Mouse (Mus musculus) ES-E14 (cell line): ENCODE measurements at regions not wholly inside any gene's neighbourhood (a gene's known extent, or its start where the extent isn't known, plus 50 kb on each side); places are given as distances from the start of the nearest gene placed in this dataset.

ENCODE experiments used
- CHD2 ChIP-seq: IDR thresholded peaks from 2 replicates; pipeline ENCODE4 v1.6.1; 2014; ENCODE audit warnings: mild to moderate bottlenecking, low read depth, low read length, inconsistent platforms
- HCFC1 ChIP-seq: IDR thresholded peaks from 2 replicates; pipeline ENCODE4 v1.6.1; 2012; ENCODE audit warnings: low read length, inconsistent platforms, borderline replicate concordance; ENCODE audit not compliant: insufficient read depth
- ZNF384 ChIP-seq: IDR thresholded peaks from 2 replicates; pipeline ENCODE4 v1.6.1; 2012; ENCODE audit warnings: low read depth, low read length, inconsistent platforms

GRCm38 (mm10) chr12:33804206-33804791 is 123.9 kb upstream of the Ferd3l start:
- TF ChIP-seq HCFC1 (no peak), ZNF384 (no peak), CHD2 (no peak)
